Mouse (Mus musculus) layer of hippocampus, postnatal 14 days (tissue): ENCODE results near the gene Xrra1. TPM values are rescaled to one million over a fixed set of nuclear protein-coding genes. Genes with fewer than 3 reads are reported as not detected.
"Not testable (repeated sequence)": the region's sequence is repeated elsewhere in the genome, so short reads cannot be mapped to it uniquely, and the experiment has no call there.

Experiments used
- DNase-seq, 2 experiments: peaks; one replicate each; pipeline ENCODE4 v3.0.0; 2021 to 2022; ENCODE audit warnings: low spot score in 2 of 2, mixed read lengths in 1 of 2
- long read RNA-seq, 2 experiments: library from polyadenylated mRNA; stranded (forward); transcript quantifications; one replicate each; pipeline ENCODE4 v2.0.0; 2021
- total RNA-seq, 2 experiments: library from RNA; stranded (reverse); gene quantifications; 2 replicates each; pipeline ENCODE4 v1.2.3; 2021

Gene Xrra1
- 1 to 10 TPM in 1 of 2 experiments, under 1 TPM in 1; 0.88 to 1.3 TPM for total RNA-seq
- long read RNA-seq, experiment 1, partial matches to known transcripts: 2 of 2 reads
- long read RNA-seq, experiment 1, other reads (novel, unspliced or antisense): 0 of 2 reads
- long read RNA-seq, experiment 2, partial matches to known transcripts: 0 of 1 reads
- long read RNA-seq, experiment 2, other reads (novel, unspliced or antisense): 1 of 1 reads

- DNase-seq: peak; percentile 95 to 99
Observed at GRCm38 (mm10) chr7:99858813-99859585, at the start of gene Xrra1. TSS of gene Xrra1 (plus strand) at chr7:99859116.

GRCm38 (mm10) chr7:99810814-99811213 is 48.1 kb upstream of the Xrra1 start:
- DNase-seq: no peak

DNA sequence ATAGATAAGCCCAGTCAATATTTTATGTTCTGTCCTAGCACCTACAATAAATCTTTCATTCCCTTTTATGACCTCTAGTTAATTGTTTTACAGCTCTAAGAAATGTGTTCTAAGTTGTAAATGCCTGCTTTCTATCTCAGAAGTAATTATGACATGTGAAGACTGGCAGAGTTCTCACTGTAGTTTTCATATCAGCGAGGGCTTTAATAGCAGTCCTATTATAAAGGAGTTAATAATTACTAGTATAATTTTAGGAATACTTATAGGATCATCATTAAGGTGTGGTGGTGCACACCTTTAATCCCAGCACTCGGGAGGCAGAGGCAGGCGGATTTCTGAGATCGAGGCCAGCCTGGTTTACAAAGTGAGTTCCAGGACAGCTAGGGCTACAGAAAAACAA is 47.3 kb upstream of the Xrra1 start:
- no peak for DNase-seq

- DNase-seq: no peak
Observed at GRCm38 (mm10) chr7:99813394-99813793, 45.5 kb upstream of the Xrra1 start.

DNA sequence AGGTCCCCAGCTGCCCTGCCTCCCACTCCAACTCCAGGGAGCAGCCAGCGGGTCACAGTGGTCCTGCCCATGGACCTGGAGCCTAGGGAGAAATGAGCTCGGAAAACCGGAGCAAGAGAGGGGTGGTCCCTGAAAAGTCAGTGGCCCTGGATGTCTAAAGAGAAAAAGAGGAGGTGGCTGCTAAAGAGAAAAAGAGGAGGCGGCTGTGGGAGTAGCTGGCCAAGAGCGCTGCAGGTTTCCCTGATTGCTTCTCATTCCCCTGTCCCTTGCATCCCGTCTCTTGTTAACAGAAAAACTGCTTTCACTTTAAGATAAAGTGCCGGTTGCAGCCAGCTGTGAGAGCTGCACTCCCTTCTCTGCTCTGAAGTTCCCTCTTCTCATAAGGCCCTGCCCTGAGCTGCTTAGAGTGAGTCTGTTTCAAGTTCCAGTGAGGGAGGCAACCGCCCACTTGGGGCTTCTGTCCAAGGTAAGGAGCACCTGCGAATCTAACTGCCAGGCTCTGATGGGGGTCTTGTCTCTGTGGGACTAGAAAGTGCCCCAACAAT is 40.7 kb upstream of the Xrra1 start:
- not testable (repeated sequence) for DNase-seq

DNA sequence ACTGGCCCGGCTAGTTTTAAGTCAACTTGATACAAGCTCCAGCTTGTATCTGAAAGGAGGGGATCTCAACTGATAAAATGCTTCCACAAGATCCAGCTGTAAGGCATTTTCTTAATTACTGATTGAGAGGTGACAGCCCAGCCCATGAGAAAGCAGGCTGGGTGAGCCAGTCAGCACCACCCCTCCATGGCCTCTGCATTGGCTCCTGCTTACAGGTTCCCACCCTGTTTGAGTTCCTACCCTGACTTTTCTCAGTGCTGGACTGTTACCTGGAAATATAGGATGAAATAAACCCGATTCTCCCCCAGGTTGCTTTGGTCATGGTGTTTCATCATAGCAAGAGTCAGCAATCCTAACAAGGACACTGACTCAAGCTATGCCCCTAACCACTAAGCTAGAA is 37.0 kb upstream of the Xrra1 start:
- DNase-seq: no peak

DNA sequence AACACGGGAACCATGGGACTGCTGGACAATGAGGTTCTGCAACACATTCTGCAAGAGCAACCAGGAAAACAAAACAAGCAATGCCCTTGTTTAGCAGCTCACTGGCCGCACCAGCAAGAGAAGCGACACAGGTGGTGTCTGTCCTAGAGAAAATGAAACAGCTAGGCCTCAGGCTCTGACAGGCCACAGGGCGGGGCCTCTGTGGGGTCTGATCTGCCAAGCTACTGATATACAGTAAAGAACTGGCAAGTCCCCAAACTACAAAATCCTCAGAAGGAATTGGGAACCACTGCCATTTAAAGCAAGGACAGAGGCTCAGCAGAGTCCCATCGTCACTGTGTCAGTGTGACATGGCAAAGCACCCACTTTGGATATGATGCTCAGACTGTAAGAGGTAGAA is 36.5 kb upstream of the Xrra1 start:
- no peak for DNase-seq

GRCm38 (mm10) chr7:99823045-99823663 is 35.8 kb upstream of the Xrra1 start:
- no peak for DNase-seq

DNA sequence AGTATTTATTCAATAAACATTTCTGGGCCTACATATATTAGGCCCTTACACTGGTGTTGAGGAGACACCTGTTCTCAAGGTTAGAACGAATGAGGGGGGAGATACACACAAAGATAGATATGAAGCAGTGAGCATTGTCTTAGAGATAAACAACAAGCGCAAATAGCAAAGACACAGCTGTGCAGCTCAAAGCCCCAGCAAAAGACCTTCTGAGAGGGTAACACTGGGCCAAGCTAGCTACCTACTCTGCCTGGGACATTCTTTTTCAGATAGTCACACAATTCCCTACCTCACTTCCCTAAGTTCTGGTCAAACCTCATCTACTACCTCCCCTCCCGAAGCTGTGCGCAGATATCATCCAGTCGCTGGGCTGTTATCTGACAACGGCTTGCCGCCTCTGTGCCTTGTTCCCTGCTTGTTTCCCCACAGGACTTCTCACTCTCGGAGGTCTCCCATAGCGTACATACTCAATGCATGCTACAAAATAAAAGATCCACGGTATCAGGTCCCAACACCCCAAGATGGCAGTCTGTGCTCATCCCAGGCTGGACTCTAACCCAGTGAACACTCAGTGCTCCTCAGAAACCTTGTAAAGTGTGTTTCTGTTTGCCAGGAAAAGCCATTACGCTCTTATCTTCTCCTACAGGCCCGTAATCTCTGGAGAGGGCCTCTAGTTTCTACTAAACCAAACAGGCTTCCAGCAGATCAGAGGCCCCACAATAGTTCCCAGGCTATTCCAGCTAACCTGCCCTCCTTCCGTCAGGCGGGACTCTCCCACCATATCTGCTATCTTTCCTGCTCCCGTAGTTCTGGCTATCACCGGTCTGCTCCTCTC is 34.0 kb upstream of the Xrra1 start:
- no peak for DNase-seq

DNA sequence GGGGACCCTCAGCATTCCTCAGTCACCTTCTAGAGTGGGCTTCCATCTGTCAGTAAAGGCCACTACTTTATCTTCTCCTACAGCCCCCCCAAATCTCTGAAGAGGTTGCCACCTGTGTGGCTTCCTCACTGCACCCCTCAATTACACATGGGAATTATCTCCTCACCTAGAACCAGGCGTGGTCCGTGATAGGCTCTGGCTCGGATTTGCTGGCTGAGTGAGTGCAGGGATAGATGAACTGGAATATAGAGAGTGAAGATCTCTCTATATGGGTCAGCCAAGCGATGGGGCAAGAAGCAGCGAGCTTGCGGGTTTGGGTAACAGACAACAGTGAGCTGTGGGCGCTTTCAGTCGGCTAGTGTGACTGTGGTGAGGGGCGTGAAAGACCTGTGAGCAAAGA is 33.4 kb upstream of the Xrra1 start:
- no peak for DNase-seq

GRCm38 (mm10) chr7:99826096-99826495 is 32.8 kb upstream of the Xrra1 start:
- DNase-seq: no peak

GRCm38 (mm10) chr7:99828083-99828570 is 30.8 kb upstream of the Xrra1 start, which contains the start of gene Neu3:
TSS of gene Neu3 (minus strand) at chr7:99828417.
- peak; percentile 83 to 89 for DNase-seq

GRCm38 (mm10) chr7:99833115-99833845 is 25.6 kb upstream of the Xrra1 start:
- no peak for DNase-seq

GRCm38 (mm10) chr7:99833846-99834222 is 25.1 kb upstream of the Xrra1 start:
- no peak for DNase-seq

DNA sequence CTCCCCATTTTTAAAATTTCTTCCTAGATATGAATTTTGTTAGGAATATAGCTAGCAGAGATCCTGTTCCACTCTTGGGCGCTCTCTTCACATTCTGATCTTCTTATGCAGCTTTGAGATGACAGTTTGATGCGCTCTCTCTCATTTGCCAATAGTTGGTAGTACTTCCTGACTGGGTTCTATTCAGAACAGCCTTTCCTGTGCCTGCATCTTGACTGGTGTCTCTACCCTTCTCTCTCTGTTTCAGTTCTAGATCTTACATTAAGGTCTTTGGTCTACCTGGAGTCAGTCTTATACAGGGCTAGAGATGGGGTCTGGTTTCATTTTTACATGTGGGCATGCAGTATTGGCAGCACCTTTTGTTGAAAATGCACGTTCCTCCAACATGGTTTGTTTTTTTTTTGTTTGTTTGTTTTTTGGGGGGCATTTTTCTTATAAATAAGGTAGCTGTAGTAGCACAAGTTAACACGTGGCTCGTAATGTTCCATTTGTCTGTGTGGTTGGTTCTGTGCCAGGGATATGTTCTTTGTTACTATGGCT is 24.5 kb upstream of the Xrra1 start:
- no peak for DNase-seq

GRCm38 (mm10) chr7:99836781-99837180 is 22.1 kb upstream of the Xrra1 start:
- no peak for DNase-seq

DNA sequence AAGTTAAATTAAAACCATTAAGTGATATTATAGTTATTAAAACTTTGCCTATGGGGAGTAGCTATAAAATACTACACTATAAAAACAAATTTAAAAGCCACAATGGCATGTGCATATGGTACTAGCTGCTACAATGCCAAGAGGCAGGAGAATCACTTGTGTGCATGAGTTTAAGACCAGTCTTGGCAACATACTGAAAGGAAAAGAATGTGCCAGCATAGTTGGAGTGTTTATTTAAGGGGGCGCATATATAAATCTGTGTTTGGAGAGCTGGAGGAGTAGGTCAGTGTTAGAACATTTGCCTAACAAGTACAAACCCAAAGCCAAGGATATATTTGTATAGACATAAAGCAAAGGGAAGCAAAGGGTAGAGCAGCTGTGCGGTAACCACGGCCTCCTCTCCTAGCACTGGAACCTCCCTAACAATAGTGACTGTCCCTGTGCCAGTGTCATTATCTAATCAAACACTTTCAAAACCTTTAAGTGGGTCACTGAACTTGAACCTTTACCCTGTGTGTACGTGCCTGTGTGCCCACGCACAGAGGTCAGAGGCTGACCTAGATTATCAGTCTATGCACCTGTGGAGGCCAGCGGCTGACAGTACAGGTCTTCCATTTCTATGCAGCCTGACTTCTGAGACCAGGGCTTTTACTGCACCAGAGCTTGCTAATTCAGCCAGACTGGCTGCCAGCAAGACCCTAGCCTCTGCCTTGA is 21.4 kb upstream of the Xrra1 start:
- no peak for DNase-seq

DNA sequence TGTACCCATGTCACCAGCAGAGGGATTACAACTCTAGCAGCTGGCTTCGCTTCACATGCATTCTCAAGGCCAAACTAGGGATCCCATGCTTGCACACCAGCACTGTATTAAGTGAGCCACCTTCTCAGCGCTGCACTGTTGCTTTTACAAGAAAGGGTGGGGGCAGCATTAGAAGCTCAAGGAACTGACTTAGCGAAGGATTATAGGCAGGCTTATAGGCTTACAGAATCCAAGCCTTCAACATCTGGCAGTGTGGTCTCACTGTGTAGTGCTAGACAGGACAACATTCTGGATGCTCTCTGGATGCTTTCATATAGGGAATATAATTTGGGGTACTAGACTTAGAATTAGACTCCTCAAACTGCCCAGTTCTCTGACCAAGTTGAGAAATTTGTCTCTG is 20.7 kb upstream of the Xrra1 start:
- DNase-seq: no peak

GRCm38 (mm10) chr7:99845533-99846236 is 13.2 kb upstream of the Xrra1 start:
- DNase-seq: no peak
